Mouse (Mus musculus) cerebral cortex, adult 2 months (tissue): ENCODE results near the gene Anapc15.

Experiments used
- WGBS: fragments of 180-500 bp; shearing (Covaris S2); methylation state at CpG from one replicate; pipeline ENCODE4 v1.1.7; 2018; 5-methylcytosine and 5-hydroxymethylcytosine counted together

Anapc15 gene

DNA sequence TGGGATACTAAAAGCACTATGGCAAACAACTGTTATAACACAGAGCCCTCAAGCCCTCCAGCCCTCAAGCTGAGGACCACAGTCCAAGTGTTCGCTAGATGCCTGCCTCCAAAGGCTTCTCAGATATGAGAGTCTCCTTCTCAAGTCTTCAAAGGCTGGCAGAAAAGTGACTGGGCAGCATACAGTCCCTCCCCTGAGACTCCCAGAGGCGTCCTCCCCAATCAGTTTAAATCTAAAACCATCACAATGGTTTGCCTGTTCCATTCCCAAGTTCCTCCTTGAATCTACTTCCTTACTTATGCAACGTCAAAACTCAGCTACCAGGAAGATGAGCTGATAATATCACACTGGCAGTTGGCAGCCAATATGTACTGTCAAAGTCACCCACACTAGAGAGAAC, at the start of gene Anapc15:
TSS of gene Anapc15 (plus strand) at position 301 of the 400 bp plus-strand sequence.
- WGBS: 74% methylated on average over 3 of the region's 3 CpGs

DNA sequence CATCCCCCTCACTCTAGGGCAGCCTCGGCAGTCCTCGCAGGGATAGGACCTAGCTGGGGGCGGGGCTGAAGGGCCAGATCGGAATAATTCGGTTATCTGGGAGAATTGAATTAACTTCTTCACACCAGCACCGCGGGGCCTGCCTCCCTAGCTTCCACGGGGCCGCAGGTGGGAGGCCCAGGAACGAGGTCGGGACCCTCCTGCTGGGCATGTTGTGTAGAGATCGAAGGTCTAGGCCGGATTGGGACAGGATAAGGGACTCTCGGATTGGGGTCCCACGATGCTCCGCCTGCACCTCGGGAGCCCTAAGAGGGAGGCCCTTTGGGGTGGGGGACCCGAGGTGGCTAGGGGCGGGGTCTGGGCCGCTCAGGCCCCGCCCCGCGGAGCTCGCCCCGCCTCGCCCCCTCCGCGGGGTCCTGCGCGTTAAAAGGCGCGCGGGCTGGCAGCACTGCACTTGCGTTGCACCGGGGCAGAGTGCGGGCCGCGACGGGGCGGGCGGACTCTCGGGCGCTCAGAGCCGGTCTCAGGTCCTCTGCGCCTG, 45.6 kb upstream of the Anapc15 start, which contains the start of gene Phox2a:
TSS of gene Phox2a (plus strand) at position 453 of the 541 bp plus-strand sequence.
- 3% methylated on average over 43 of the region's 45 CpGs for WGBS

DNA sequence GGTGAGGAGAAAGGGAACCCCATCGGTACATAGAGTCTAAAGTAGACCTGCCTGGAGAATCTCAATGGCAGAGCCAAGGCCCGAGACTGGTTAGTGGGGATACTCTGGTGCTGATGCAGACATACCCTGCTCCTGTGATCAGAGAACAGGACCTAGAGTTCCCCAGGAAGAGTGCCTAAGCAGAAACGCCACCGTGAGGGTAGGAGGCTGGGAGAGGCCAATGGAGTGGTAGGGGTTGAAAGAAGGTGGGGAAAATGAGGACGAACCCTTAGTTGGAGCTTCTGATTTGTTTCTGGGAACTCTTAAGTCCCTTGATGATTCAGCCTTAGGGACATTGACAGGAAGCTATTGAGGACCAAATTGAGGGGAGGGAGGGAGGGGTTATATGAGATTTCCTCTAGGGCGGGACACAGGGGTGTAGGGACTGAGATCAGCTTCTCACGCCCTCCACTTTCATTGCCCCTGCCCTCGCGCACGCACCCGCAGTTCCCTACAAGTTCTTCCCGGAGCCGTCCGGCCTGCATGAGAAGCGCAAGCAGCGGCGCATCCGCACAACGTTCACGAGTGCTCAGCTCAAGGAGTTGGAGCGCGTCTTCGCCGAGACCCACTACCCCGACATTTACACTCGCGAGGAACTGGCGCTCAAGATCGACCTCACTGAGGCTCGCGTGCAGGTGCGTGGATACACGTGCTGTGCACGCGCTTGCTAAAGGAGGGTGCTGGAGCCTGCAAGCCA, 43.1 kb upstream of the Anapc15 start:
- 13% methylated on average over 35 of the region's 35 CpGs for WGBS

DNA sequence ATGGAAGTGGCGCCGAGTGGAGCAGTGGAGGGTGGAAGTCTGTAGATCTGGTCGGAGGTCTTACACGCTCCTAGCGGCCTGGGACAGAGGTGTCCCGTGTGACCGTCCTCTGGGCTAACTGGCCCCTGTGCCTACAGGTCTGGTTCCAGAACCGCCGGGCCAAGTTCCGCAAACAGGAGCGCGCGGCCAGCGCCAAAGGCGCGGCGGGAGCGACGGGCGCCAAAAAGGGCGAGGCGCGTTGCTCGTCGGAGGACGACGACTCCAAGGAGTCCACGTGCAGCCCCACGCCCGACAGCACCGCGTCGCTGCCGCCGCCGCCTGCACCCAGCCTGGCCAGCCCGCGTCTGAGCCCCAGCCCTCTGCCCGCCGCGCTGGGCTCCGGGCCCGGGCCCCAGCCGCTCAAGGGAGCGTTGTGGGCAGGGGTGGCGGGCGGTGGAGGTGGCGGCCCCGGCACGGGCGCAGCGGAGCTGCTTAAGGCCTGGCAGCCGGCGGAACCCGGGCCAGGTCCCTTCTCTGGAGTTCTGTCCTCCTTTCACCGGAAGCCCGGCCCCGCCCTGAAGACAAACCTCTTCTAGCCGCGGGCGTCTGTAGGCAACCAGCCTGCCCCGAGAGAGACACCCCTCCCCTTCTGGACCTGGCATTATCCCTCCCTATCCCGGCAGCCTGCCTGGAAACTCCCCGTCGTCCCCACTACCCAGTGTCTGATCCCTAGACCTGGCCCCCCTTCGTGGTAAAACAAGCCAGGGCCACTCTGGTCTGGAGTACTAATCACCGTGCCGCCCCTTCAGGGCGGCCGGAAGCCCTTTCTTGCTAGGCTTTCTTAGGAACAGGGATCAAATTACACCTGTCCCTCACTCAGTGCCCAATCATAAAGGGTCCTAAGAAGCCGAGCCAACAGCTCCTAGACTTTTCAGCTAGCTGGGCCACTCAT, 41.7 kb upstream of the Anapc15 start:
- 2% methylated on average over 70 of the region's 71 CpGs for WGBS

DNA sequence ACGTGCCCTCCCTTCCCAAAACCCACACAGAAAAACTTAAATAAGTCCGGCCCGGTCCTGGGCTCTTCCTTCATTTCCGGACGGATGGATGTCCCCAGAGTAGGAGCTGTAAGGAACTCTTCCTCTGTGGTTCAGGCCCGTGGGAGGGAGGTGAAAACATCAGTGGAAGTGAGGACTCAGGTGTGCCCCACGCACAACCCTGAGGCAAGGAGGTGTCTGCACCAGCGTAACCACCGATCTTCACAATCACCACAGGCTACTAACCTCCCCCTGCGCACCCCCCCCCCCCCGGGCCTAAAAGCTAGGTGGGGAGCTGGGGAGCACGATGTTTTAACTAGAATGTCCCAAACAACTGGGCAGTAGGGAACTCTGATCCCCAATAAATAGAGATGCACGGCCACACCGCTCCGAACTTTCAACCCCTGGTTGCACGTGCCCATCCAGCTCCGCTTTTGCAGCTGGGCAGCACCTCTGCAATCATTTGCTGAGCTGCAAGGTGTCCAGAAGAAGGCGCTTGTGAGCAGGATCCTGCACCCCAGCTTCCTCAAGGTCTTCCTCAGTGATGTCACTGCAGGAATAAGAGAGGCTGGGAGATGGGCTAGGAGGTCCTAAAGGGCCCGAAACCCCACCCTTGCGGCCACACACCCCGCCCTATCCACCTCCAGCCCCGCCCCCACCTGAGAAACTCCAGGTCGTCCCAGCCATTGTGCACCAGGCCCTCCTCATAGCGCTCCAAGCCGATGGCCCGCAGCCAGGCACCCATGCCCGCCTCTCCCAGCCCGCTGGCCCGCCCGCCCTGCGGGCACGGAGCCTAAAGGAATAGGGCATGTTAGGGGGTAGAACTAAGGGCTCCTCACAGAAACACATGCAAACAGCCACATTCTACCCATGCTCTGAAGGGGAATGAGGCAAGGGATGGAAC, 40.4 kb upstream of the Anapc15 start:
- 51% methylated on average over 32 of the region's 32 CpGs for WGBS

DNA sequence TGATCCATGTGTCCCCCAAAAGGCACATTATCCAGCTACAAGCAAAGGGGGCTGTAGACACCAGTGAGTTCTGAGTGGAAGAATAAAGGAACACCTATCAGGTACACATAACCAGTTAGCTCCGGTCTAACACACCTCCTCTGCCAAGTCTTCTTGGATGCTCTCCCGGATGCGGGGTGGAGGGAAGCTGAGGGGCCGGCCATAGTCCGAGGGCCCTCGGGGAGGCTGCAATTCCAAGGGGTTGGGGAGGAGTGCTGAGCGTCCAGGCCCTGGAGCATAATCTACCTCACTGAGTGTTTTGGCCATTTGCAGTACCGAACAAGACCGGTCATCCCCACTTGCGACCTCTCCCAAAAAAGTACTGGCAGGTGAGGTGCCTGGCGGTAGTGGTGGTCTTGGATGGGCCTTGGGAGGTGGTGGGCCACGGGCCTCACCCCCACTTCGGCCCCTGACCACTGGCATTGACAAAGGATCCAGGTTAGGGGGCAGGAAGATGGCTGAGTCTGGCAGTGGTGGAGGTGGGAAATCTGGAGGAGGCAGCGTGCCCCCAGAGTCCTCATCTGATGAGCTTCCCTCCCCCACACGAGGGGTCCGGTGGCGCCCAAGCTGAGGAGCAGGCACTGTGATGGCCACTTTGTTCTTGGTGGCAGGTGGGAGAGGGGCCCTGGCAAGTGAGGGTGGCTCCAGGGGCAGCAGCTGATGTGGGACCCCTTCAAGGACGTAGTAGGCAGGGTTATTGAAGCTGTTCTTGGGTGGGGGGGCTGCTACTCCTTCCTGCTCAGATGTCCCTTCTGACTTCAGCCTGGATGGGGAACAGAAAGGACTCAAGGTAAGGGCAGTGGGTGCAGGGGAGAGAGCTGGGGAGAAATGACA, 39.5 kb upstream of the Anapc15 start:
- 77% methylated on average over 18 of the region's 18 CpGs for WGBS

DNA sequence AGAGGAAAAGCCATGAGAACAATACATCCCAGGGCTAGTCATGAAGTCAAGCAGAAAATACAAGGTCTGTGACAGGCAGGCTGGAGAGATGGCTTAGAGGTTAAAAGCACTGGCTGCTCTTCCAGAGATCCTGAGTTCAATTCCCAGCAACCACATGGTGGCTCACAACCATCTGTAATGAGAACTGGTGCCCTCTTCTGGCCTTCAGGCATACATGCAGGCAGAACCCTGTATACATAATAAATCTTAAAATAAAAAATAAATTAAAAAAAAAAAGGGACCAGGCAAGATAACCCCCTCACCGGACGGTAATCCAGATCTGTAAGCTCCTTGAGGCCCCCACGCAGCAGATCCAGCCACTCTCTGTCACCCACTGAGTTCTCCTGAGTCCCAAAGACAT, 33.1 kb upstream of the Anapc15 start:
- 100% methylated on average over 3 of the region's 3 CpGs for WGBS

DNA sequence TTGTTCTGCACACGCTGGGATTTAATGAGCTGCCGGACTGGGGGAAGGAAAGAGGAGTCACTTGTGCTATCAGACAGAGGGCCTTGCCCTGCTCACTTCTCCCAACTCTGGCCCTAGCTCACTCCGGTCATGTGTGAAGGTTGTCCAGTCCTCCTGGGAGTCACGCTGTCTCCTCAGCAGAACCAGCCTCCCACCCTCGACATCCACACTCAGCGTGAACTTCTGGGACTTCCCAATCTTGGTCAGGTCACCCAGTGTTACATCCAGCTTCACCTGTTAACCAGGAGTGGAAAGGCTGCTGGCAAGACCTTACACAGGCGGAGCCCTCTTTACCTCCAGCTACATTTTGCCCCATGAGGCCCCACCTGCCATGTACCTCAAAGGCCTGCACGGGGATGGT, 32.1 kb upstream of the Anapc15 start:
- 85% methylated on average over 8 of the region's 8 CpGs for WGBS

DNA sequence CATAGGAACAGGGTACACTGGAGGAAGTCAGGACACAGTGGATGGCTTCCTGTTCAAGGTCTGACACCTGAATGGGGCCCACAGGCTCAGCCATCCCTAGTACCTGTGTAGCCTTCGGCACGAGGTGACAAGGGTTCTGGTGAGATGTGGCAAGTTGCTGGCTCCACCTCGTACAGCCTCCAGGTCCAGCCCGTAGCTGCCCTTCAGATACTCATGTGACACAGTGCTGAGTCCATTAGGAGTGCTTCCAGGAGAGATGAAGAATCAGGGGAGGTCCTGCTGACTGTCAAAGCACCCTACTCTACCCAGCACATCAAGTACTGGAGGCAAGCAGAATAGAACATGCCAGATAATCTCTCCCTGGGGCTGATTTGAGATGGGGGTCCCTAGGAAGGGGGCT, 31.1 kb upstream of the Anapc15 start:
- WGBS: 96% methylated on average over 4 of the region's 4 CpGs

DNA sequence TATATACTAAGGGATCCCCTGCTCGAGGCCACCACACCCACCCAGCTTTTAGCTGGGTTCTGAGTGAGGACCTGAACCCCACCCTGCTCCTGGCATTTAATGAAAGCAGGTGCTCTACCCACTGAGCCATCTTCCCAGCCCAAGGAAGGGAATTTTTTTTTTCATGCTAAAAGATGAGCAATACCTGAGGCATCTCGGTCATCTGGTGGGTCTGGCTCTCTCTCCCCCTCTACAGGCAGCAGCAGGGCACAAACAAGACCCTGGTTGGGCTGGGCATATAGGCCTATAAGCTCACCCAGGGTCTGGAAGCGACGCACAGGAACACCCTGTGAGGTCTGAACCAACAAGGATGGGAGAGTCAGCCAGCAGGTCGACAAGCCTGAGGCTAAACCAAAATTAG, 30.2 kb upstream of the Anapc15 start:
- 85% methylated on average over 5 of the region's 5 CpGs for WGBS

DNA sequence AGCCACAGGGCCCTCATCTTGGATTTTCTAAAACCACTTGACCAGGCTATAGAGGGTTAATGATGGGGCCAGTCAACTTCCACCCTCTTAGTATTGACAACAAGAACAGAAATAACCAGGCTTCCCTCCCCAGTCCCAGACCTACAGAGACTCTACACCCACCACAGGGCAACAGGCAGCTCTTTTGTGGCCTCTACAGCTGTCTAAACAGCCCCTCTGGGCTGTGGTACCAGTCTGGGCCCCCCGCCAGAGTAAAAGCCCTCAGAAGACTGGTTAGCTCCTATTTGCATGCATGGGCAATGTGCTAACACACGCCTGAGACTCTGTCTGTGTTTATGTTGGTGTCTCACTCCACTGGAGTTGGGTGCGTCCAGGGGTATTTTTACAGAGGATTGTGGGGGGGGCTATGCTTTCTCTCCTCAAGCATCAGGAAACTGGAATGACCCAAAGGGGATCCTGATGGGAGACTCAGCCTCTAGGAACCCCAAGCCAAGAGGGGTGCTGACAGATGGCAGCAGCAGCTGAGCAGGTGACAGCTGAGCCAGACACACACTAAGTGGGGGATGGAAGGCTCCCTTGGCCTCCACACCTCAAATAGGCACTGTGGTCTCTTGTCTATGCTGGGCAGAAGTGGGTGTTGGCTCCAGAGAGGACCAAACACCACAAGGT, 29.5 kb upstream of the Anapc15 start:
- 62% methylated on average over 3 of the region's 3 CpGs for WGBS

DNA sequence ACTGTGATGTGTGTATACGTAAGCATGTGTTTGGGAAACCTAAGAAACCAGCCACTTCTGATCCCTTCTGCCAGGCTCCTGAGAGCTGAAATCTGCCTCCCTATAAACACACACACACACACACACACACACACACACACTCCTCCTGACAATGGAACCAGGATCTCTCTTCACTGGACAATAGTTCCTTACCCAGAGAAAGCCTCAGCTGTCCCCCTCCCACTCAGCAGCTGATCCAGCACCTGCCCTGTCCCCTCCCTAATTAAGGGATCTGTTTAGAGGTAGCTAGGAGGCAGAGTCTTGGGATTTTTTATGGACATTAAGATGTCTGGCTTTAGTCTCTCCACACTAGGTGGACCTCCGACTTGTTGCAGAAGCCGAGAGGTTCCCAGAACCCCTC, 28.6 kb upstream of the Anapc15 start:
- 78% methylated on average over 3 of the region's 3 CpGs for WGBS

DNA sequence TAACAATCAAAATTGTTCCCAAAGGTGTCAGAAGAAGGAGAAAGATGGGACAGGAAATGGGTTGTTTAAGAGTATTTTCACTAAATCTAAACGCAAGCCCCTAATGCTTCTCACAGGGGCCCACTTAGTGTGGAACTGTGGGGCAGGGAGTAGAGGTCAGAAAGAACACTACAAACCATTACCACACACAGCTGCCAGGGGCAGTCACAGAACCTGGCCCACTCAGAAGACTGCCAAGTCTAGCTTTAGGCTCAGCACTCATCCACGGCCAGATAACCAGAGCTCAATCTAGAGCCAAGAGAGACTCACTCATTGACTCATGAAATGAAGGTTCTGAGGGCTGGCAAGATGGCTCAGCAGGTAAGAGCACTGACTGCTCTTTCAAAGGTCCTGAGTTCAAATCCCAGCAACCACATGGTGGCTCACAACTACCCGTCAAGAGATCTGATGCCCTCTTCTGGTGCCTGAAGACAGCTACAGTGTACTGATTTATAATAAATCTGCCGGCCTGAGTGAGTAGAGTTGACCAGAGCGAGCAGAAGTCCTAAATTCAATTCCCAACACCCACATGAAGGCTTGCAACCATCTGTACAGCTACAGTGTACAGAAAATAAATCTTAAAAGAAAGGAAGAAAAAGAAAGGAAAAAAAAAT, 27.9 kb upstream of the Anapc15 start:
- 45% methylated on average over 5 of the region's 5 CpGs for WGBS

DNA sequence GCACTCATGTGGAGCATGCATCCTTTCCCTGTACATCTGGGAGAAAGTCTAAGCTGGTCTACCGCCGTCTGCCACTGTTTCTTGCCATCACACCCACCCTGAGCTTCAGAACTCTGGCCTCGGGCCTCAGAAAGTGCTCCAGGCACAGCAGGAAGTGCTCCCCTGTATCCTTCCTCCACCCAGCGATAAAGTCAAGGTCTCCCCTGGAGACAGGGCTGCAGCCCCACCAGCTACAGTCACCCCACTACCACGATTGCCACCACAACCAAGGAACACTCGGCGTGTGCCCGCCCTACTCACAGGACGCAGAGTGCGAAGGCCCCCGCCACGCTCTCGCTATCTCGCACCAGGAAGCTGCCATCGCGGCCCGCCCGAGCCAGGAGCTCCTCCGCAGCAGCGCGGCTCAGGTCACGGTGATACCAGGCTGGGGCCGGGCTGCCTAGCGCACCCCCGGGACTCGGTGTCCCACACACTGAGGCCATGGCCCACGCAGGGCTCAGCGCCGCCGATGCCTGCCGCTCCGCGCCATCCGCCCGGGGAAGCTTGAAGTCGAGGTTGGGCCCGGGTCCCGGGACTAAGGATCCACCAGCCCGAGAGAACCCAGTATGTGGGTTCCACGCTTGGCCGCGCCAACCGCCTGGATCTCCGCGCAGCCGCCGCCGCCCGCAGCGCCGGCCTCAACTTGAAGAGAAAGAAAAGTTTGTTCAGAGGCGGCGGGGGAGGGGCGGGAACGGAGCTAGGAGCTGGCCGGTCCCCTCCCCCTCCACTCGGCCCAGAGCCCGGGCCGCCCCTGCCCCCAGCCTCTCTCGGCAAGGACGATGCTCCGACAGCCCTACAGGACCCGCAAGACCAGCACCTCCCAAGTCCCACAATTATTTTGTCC, 27.0 kb upstream of the Anapc15 start:
- under 1% methylated on average over 63 of the region's 63 CpGs for WGBS

DNA sequence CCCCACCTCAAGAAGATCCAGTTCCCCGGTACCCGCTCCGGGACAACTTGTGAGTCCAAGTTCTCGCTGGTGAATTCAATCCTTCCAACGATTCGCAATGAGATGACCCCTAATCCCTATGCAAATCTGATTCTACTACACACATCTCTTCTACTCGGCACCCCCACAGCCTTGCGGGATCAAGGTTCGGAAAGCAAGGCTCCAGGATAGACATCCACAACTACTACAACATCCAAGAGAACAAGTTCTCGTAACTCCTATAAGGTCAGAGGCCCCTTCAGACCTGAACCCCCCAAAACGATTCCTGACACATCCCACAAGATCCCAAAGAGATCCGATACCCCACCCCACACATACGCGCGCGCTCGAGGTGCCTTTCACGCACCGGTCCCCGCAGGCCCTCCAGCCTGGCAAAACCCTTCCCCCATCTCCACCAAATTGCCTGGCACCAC, 26.3 kb upstream of the Anapc15 start:
- 1% methylated on average over 20 of the region's 20 CpGs for WGBS

DNA sequence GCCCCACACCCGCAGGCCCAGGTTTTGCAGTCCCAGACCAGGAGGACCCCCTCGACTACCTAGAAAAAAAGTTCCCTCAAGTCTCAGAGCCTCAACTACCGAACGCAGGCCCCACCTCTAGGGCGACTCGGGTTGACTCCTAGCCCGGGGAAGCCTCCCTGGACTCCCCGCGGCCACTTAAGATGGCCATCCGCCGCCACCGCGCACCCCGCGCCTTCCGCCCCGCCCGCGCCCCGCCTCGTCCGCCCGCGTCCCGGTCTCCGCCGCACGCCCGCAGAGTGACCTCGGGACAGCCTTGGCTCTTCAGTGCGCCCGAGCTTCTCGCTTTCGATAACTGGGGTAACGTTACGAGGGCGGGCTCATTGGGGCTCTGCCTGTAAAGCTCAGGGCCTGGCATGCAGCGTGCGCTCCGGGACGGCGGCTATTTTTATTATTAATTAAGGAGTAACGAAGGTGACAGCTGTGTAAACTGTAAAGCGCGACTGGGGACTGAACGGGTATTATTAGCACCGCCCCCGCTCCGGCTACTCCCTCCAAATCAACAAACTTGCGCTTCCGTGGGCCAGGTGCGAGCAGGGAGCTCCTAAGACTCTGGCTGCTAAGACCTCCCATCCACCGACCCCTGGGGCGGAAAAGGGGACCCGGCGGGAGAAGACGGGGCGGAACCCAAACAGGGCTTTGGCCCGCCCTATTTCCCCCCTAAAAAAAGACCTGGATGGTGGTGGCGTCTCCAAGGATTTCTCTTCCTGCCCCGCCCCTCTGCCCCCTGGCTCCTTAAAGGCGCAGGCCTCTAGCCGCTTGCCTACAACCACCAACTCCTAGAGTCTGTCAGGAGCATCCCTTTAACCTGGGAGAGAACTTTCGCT, 25.7 kb upstream of the Anapc15 start, which contains the start of gene Inppl1:
TSS of gene Inppl1 (minus strand) at position 624 of the 866 bp plus-strand sequence.
- WGBS: 2% methylated on average over 64 of the region's 64 CpGs

DNA sequence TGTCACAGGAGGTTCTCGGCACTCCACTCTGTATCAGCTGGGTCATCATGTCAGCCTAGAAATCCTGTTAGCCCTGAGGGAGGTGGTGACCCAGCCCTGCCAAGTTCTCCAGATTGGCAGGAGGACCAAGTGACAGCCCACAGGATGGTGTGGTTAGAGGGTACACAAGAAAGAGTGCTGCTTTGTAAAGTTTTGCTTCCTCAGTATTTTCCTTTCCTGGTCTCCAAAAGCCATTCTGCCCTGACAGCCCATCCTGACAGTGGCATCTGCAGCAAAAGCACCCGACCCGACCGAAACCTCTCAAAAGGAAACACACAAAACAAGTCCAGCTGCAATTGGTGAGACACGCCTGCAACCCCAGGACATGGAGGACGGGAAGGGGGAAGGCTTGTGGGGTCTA, 19.3 kb upstream of the Anapc15 start:
- WGBS: 83% methylated on average over 6 of the region's 6 CpGs
